Mouse (Mus musculus) ES-E14 (cell line): ENCODE results near the gene Snrnp70.

ENCODE experiments used
- CHD2 ChIP-seq: IDR thresholded peaks from 2 replicates; pipeline ENCODE4 v1.6.1; 2014; ENCODE audit warnings: mild to moderate bottlenecking, low read depth, low read length, inconsistent platforms
- MAFK ChIP-seq: IDR thresholded peaks from 2 replicates; pipeline ENCODE4 v1.6.1; 2014; ENCODE audit warnings: mild to moderate bottlenecking, low read depth, low read length, inconsistent platforms; ENCODE audit not compliant: insufficient read depth
- ZNF384 ChIP-seq: IDR thresholded peaks from 2 replicates; pipeline ENCODE4 v1.6.1; 2012; ENCODE audit warnings: low read depth, low read length, inconsistent platforms

- TF ChIP-seq MAFK, result no peak
- TF ChIP-seq CHD2, result no peak
- TF ChIP-seq ZNF384, result no peak
These were observed 56.0 kb downstream of the Snrnp70 start for GRCm38 (mm10) chr7:45339410-45340065.
